Mouse (Mus musculus) small intestine, adult 2 months (tissue): ENCODE measurements around the gene 4930432K21Rik. TPM values are rescaled to one million over a fixed set of nuclear protein-coding genes. Genes with fewer than 3 reads are reported as not detected.
A peak's percentile ranks its signal among the peaks of the same experiment; 100 is the strongest.

ENCODE experiments used
- H3K27ac ChIP-seq: fragments of 200-500 bp; 2 replicates; pipeline ENCODE4 v1.5.1; 2012; ENCODE audit warnings: low read depth, low read length, control low read depth, inconsistent platforms; ENCODE audit not compliant: insufficient read depth
- H3K27me3 ChIP-seq: fragments of 200-500 bp; 2 replicates; pipeline ENCODE4 v1.6.1; 2012; ENCODE audit warnings: mild to moderate bottlenecking, moderate library complexity, low read length, inconsistent platforms; ENCODE audit not compliant: control insufficient read depth, insufficient read depth
- H3K36me3 ChIP-seq: fragments of 200-500 bp; 2 replicates; pipeline ENCODE4 v1.6.1; 2012; ENCODE audit warnings: mild to moderate bottlenecking, low read length, control low read depth, inconsistent platforms; ENCODE audit not compliant: control insufficient read depth, insufficient read depth
- H3K4me1 ChIP-seq: fragments of 200-500 bp; 2 replicates; pipeline ENCODE4 v1.6.1; 2012; ENCODE audit warnings: low read length, inconsistent platforms, mixed read lengths; ENCODE audit not compliant: control insufficient read depth, insufficient read depth, insufficient read length
- H3K4me3 ChIP-seq: fragments of 200-500 bp; 2 replicates; pipeline ENCODE4 v1.5.1; 2012; ENCODE audit warnings: low read depth, mild to moderate bottlenecking, control low read depth, inconsistent platforms, low read length, moderate library complexity
- CTCF ChIP-seq: fragments of 200-500 bp; IDR thresholded peaks from 2 replicates; pipeline ENCODE4 v1.5.1; 2012; ENCODE audit warnings: low read depth, mild to moderate bottlenecking, control low read depth, inconsistent platforms, low read length, moderate library complexity, mixed read lengths; ENCODE audit not compliant: insufficient replicate concordance, insufficient read length; ENCODE audit errors: extremely low read depth
- POLR2A ChIP-seq: fragments of 200-500 bp; IDR thresholded peaks from 2 replicates; pipeline ENCODE4 v1.6.1; 2012; ENCODE audit warnings: low read depth, mild to moderate bottlenecking, control low read depth, inconsistent platforms, low read length, moderate library complexity
- WGBS: fragments of 180-500 bp; shearing (Covaris S2); methylation state at CpG from one replicate; pipeline ENCODE4 v1.1.7; 2018; 5-methylcytosine and 5-hydroxymethylcytosine counted together
- polyA plus RNA-seq: library from polyadenylated mRNA; depleted of rRNA; stranded (reverse); fragments of >200 nt; gene quantifications from 2 replicates; pipeline ENCODE4 v1.2.3, GENCODE M21; 2012

The 4930432K21Rik gene
- polyA plus RNA-seq, 1 experiment, result 0.22 TPM

- 20% methylated on average over 16 of the region's 16 CpGs for WGBS
- Histone ChIP-seq H3K4me1 (peaks cover 8% of the 10 kb centered on the region), H3K27ac (no peak overlapping the region)
These were observed 32.8 kb downstream of the 4930432K21Rik start for GRCm38 (mm10) chr8:84180530-84181190.

GRCm38 (mm10) chr8:84182833-84183232 lies 35.0 kb downstream of the 4930432K21Rik start:
- H3K36me3 ChIP-seq, result no peaks in the 10 kb centered on the region
- no peak overlapping the region for H3K4me3 ChIP-seq
- peaks cover 16% of the 10 kb centered on the region for H3K4me1 ChIP-seq
- H3K27me3 ChIP-seq, result peaks cover 11% of the 10 kb centered on the region
- TF ChIP-seq CTCF (no peak), POLR2A (no peak)
- WGBS, result 42% methylated on average over 4 of the region's 4 CpGs
- no peak overlapping the region for H3K27ac ChIP-seq

More at GRCm38 (mm10) chr8:84180530-84181190, 32.8 kb downstream of the 4930432K21Rik start:
- TF ChIP-seq CTCF, result no peak
- no peak overlapping the region for H3K4me3 ChIP-seq
- H3K27me3 ChIP-seq, result peaks cover 11% of the 10 kb centered on the region
- no peaks in the 10 kb centered on the region for H3K36me3 ChIP-seq

- no peak overlapping the region for H3K27ac ChIP-seq
- H3K4me3 ChIP-seq, result peak overlapping the region; percentile 72
These were observed 35.6 kb downstream of the 4930432K21Rik start for GRCm38 (mm10) chr8:84183261-84184084.

GRCm38 (mm10) chr8:84184085-84185043 lies 36.5 kb downstream of the 4930432K21Rik start:
- WGBS, result 18% methylated on average over 21 of the region's 21 CpGs
- no peak for TF ChIP-seq CTCF
- no peak for TF ChIP-seq POLR2A
- H3K27ac ChIP-seq, result no peak overlapping the region
- H3K36me3 ChIP-seq, result no peaks in the 10 kb centered on the region
- peak overlapping the region; percentile 72 for H3K4me3 ChIP-seq
- peaks cover 16% of the 10 kb centered on the region for H3K4me1 ChIP-seq
- H3K27me3 ChIP-seq, result peaks cover 11% of the 10 kb centered on the region

More at GRCm38 (mm10) chr8:84183261-84184084, 35.6 kb downstream of the 4930432K21Rik start:
- peaks cover 16% of the 10 kb centered on the region for H3K4me1 ChIP-seq
- whole genome bisulfite sequencing, result 1% methylated on average over 74 of the region's 87 CpGs
- TF ChIP-seq POLR2A (no peak), CTCF (no peak)
- H3K36me3 ChIP-seq, result no peaks in the 10 kb centered on the region
- H3K27me3 ChIP-seq, result peaks cover 11% of the 10 kb centered on the region

GRCm38 (mm10) chr8:84185117-84185516 lies 37.3 kb downstream of the 4930432K21Rik start, which contains the start of gene Nanos3:
Gene Nanos3, minus strand, starts transcription at chr8:84185217.
- Histone ChIP-seq H3K27ac (no peak within 1 kb of the TSS), H3K4me3 (peak within 1 kb of the TSS; percentile 72), H3K4me1 (peaks cover 16% of the 10 kb centered on the region), H3K36me3 (no peaks in the 10 kb centered on the region), H3K27me3 (peaks cover 11% of the 10 kb centered on the region)
- 96% methylated on average over 7 of the region's 7 CpGs for WGBS
- TF ChIP-seq POLR2A (no peak), CTCF (no peak)

GRCm38 (mm10) chr8:84186547-84186946 lies 38.7 kb downstream of the 4930432K21Rik start:
- WGBS, result 0% methylated on average over 12 of the region's 12 CpGs
- Histone ChIP-seq H3K36me3 (no peaks in the 10 kb centered on the region), H3K27me3 (peaks cover 11% of the 10 kb centered on the region), H3K4me1 (peaks cover 14% of the 10 kb centered on the region), H3K4me3 (peak overlapping the region; percentile 61), H3K27ac (peak overlapping the region; percentile 4)
- TF ChIP-seq POLR2A, result no peak
- peak; percentile 93 for TF ChIP-seq CTCF
